ENCODE assay signal across 21 mouse cellular contexts in the genomic region with DNA sequence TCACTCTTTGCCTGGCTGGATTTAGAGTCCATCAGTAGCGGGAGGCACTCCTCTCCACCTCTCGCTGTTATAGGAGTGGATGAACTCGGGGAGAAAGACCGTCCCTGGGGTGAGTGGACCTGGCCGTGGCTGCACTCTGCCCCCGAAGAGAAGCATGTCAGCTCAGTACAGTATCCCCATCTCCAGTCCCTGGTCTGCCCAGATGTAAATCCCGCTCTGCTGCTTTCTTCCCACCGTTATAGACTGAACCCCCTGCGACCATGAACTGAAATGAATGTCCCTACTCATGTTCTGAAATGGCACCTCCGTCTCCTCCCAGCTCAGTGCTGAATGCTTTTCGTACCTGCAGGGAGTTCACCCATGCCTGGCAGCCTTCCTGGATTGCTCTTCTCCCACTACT. TPM values are rescaled to one million over a fixed set of nuclear protein-coding genes. Genes with fewer than 3 reads are reported as not detected.
DNase-seq lines count a peak whose midpoint lies in the region; ATAC-seq and TF ChIP-seq lines count a peak whose summit lies in the region.
"Had no signal": no experiment of that assay in that cellular context is flagged by ENCODE, and none has a peak within 500 bp of the region (broad histone marks: within the 10 kb centered on the region; RNA-seq: fewer than 3 reads in every experiment).

No protein-coding gene starts in this region.

- no peak overlapping the region for H3K27ac ChIP-seq in gastrocnemius, adult 2 months
- no peak overlapping the region for H3K27ac ChIP-seq in heart, embryonic 16.5 days (ENCODE audit: low read length)
- peak overlapping the region; percentile 63; the same call in 1 of the 2 replicates for H3K27ac ChIP-seq in limb, embryonic 13.5 days
- H3K27ac ChIP-seq in limb, embryonic 10.5 days, result no peak overlapping the region
- H3K27ac ChIP-seq: hindbrain, embryonic 13.5 days; liver, embryonic 14.5 days; lung, embryonic 15.5 days; neural tube, embryonic 15.5 days had no signal

- no peaks in the 10 kb centered on the region for H3K9me3 ChIP-seq in heart, embryonic 16.5 days (replicated peaks; ENCODE audit: control insufficient read depth, low read length)
- H3K9me3 ChIP-seq in limb, embryonic 13.5 days, result no peaks in the 10 kb centered on the region
- no peaks in the 10 kb centered on the region for H3K9me3 ChIP-seq in limb, embryonic 10.5 days (replicated peaks)
- H3K9me3 ChIP-seq: hindbrain, embryonic 13.5 days; lung, embryonic 15.5 days; neural tube, embryonic 15.5 days had no signal

- H3K9ac ChIP-seq in heart, embryonic 16.5 days (ENCODE audit: low read length), result 0 out of 2 replicates have a peak overlapping the region, but pooled peaks have one; percentile 29
- H3K9ac ChIP-seq in limb, embryonic 13.5 days, result no peak overlapping the region
- H3K9ac ChIP-seq: hindbrain, embryonic 13.5 days; liver, embryonic 14.5 days; lung, embryonic 15.5 days; neural tube, embryonic 15.5 days had no signal

- no peak for ATAC-seq in heart, embryonic 16.5 days (replicated peaks; ENCODE audit: extremely low read depth, insufficient read depth, low FRiP score)
- ATAC-seq in limb, embryonic 13.5 days (ENCODE audit: low FRiP score, low read depth), result no peak
- ATAC-seq: forebrain, embryonic 16.5 days; inflammation-experienced regulatory T-cells, adult 6 months; midbrain, embryonic 16.5 days had no signal

- intact Hi-C loops in gastrocnemius, adult 2 months (cut with DNase I), result no loop called here
- intact Hi-C loops in heart, postnatal 25 days (cut with DNase I), result loop anchor here (5.0 kb wide), 1 partner anchor 72 kb away; a partner anchor contains a TSS

- no peaks in the 10 kb centered on the region for H3K27me3 ChIP-seq in heart, embryonic 16.5 days (ENCODE audit: control insufficient read depth, insufficient read depth, low read length)
- H3K27me3 ChIP-seq in limb, embryonic 13.5 days, result no peaks in the 10 kb centered on the region
- no peaks in the 10 kb centered on the region for H3K27me3 ChIP-seq in limb, embryonic 10.5 days (ENCODE audit: low read depth, poor library complexity, severe bottlenecking)
- H3K27me3 ChIP-seq: CH12.LX; hindbrain, embryonic 13.5 days; lung, embryonic 15.5 days; neural tube, embryonic 15.5 days had no signal

- H3K4me3 ChIP-seq in gastrocnemius, adult 2 months, result peak overlapping the region; percentile 17
- H3K4me3 ChIP-seq in heart, embryonic 16.5 days (ENCODE audit: low read length), result no peak overlapping the region
- no peak overlapping the region for H3K4me3 ChIP-seq in limb, embryonic 13.5 days
- no peak overlapping the region for H3K4me3 ChIP-seq in limb, embryonic 10.5 days
- H3K4me3 ChIP-seq: hindbrain, embryonic 13.5 days; lung, embryonic 15.5 days; neural tube, embryonic 15.5 days had no signal

- H3K4me1 ChIP-seq in heart, embryonic 16.5 days (ENCODE audit: control insufficient read depth, insufficient read depth, low read length), result no peaks in the 10 kb centered on the region
- H3K4me1 ChIP-seq in limb, embryonic 13.5 days, result peaks cover 38% of the 10 kb centered on the region
- H3K4me1 ChIP-seq in limb, embryonic 10.5 days, result peaks cover 18% of the 10 kb centered on the region
- H3K4me1 ChIP-seq: lung, embryonic 15.5 days had no signal

- no peak for DNase-seq in gastrocnemius, adult 2 months
- no peak for DNase-seq in gastrocnemius, postnatal 4 days (ENCODE audit: low spot score in 2 of 2)
- DNase-seq in heart, postnatal 25 days (ENCODE audit: low spot score), result no peak
- no peak for DNase-seq in limb, embryonic 10.5 days (ENCODE audit: low spot score)
- no peak for DNase-seq in spleen, adult 18-20 months
- DNase-seq: cerebellum, adult 11-12 months; cerebellum, postnatal 25 days; embryo, embryonic 11 days; lung, postnatal 4 days; right cerebral cortex, postnatal 14 days; thymus, adult 2 months had no signal

- H3K4me2 ChIP-seq in heart, embryonic 16.5 days (ENCODE audit: low read depth, low read length), result peak overlapping the region; percentile 23; the same call in 1 of the 2 replicates
- no peak overlapping the region for H3K4me2 ChIP-seq in limb, embryonic 13.5 days (replicated peaks)
- H3K4me2 ChIP-seq: hindbrain, embryonic 13.5 days; lung, embryonic 15.5 days; neural tube, embryonic 15.5 days had no signal

- TF ChIP-seq CTCF in gastrocnemius, adult 2 months (IDR thresholded peaks at IDR 0.05), result no peak

- H3K36me3 ChIP-seq in heart, embryonic 16.5 days (ENCODE audit: control insufficient read depth, insufficient read depth), result no peaks in the 10 kb centered on the region
- no peaks in the 10 kb centered on the region for H3K36me3 ChIP-seq in limb, embryonic 13.5 days
- H3K36me3 ChIP-seq in limb, embryonic 10.5 days, result no peaks in the 10 kb centered on the region
- H3K36me3 ChIP-seq: hindbrain, embryonic 13.5 days; lung, embryonic 15.5 days; neural tube, embryonic 15.5 days had no signal

- WGBS in heart, embryonic 16.5 days, result 65% methylated on average over 11 of the region's 11 CpGs
- WGBS in limb, embryonic 13.5 days, result 82% methylated on average over 11 of the region's 11 CpGs
- WGBS in limb, embryonic 10.5 days, result 91% methylated on average over 11 of the region's 11 CpGs

RNA-seq across cellular contexts. Expression of a gene that starts 37.1 kb away (rescaled TPM):
- total RNA-seq in gastrocnemius, adult 2 months (2021), result 100 to 1,000 TPM in 1 of 2 experiments, 10 to 100 TPM in 1; 86.8 to 134 TPM
- total RNA-seq in gastrocnemius, postnatal 4 days (2021), result 10 to 100 TPM; 43.5 to 51.8 TPM
- polyA plus RNA-seq in heart, embryonic 16.5 days (2015; fragmentation: Nextera tagmentation; extraction: Ambion mirVana), result 208 and 212 TPM in 2 replicates
- total RNA-seq in heart, postnatal 25 days (2021), result 100 to 1,000 TPM; 173 to 198 TPM
- 60.7 and 63.7 TPM in 2 replicates for polyA plus RNA-seq in limb, embryonic 13.5 days (2015; fragmentation: Nextera tagmentation; extraction: Ambion mirVana)
- polyA plus RNA-seq in limb, embryonic 10.5 days (2016; fragmentation: Nextera tagmentation; extraction: Ambion mirVana), result 80.1 and 96.7 TPM in 2 replicates
